8 mouse cellular contexts compared by ENCODE assay signal in genomic region chr2:26502299-26502862, GRCm38 (mm10). TPM values are rescaled to one million over a fixed set of nuclear protein-coding genes. Genes with fewer than 3 reads are reported as not detected.
DNase-seq lines count a peak whose midpoint lies in the region; TF ChIP-seq lines count a peak whose summit lies in the region.

No protein-coding gene starts in this region.

- peak overlapping the region; percentile 93 for H3K9ac ChIP-seq in heart, adult 2 months (ENCODE audit: low read depth, low read length)

- peaks cover 37% of the 10 kb centered on the region for H3K4me1 ChIP-seq in heart, adult 2 months (ENCODE audit: control insufficient read depth, insufficient read depth, low read length)
- peaks cover 30% of the 10 kb centered on the region for H3K4me1 ChIP-seq in kidney, adult 2 months (ENCODE audit: control insufficient read depth, insufficient read depth, low read length)
- H3K4me1 ChIP-seq in lung, adult 2 months (ENCODE audit: control insufficient read depth, insufficient read depth, low read length): peaks cover 52% of the 10 kb centered on the region
- H3K4me1 ChIP-seq in olfactory bulb, adult 2 months (ENCODE audit: control insufficient read depth, insufficient read depth, low read length): peaks cover 65% of the 10 kb centered on the region

- H3K36me3 ChIP-seq in heart, adult 2 months (ENCODE audit: control insufficient read depth, insufficient read depth, low read length): peaks cover 9% of the 10 kb centered on the region
- no peaks in the 10 kb centered on the region for H3K36me3 ChIP-seq in kidney, adult 2 months (ENCODE audit: control insufficient read depth, insufficient read depth, low read length)

- DNase-seq in kidney, adult 11 months: peak; percentile 54
- DNase-seq in kidney, adult 8-10 months: no peak
- peak; percentile 66 to 72 for DNase-seq in adrenal gland, postnatal 36 days
- peak; percentile 80 to 83 for DNase-seq in heart, adult 2 months
- DNase-seq in kidney, adult 2 months: peak; percentile 57
- no peak for DNase-seq in lung, adult 2 months
- DNase-seq in left cerebral cortex, adult 18-20 months (ENCODE audit: low spot score in 2 of 2): no peak

- no peak for TF ChIP-seq CTCF in heart, adult 2 months (IDR thresholded peaks at IDR 0.05)
- TF ChIP-seq CTCF in kidney, adult 2 months (conservative IDR thresholded peaks at IDR 0.05; ENCODE audit: insufficient read depth, insufficient read length, low read depth, low read length): no peak
- TF ChIP-seq CTCF in lung, adult 2 months (IDR thresholded peaks at IDR 0.05; ENCODE audit: insufficient read depth, low read length): no peak
- TF ChIP-seq CTCF in olfactory bulb, adult 2 months (IDR thresholded peaks at IDR 0.05; ENCODE audit: insufficient read depth, low read depth, low read length): no peak

- no peaks in the 10 kb centered on the region for H3K27me3 ChIP-seq in heart, adult 2 months (ENCODE audit: control insufficient read depth, insufficient read depth, low read length)
- no peaks in the 10 kb centered on the region for H3K27me3 ChIP-seq in kidney, adult 2 months (replicated peaks; ENCODE audit: control insufficient read depth, insufficient read depth, low read length)

- no peak for TF ChIP-seq EP300 in heart, adult 2 months (IDR thresholded peaks at IDR 0.05; ENCODE audit: insufficient read depth, low read depth, low read length)

- intact Hi-C loops in heart, adult 2 months (cut with DNase I): loop anchor here (2.0 to 5.0 kb wide), 4 partner anchors 16 to 58 kb away; partner anchors contain the start of gene Sec16a

- peak overlapping the region; percentile 82 for H3K4me3 ChIP-seq in heart, adult 2 months
- peak overlapping the region; percentile 76 for H3K4me3 ChIP-seq in kidney, adult 2 months (ENCODE audit: insufficient read depth, low read depth, low read length)
- peak overlapping the region; percentile 88 for H3K4me3 ChIP-seq in lung, adult 2 months (replicated peaks; ENCODE audit: extremely low read depth, low read depth, low read length)
- H3K4me3 ChIP-seq in olfactory bulb, adult 2 months (ENCODE audit: insufficient read depth, low read depth, low read length): peak overlapping the region; percentile 54

- H3K27ac ChIP-seq in heart, adult 2 months: peak overlapping the region; percentile 97
- H3K27ac ChIP-seq in kidney, adult 2 months (ENCODE audit: insufficient read depth, low read depth, low read length): peak overlapping the region; percentile 28
- peak overlapping the region; percentile 53 for H3K27ac ChIP-seq in olfactory bulb, adult 2 months (ENCODE audit: insufficient read depth, low read depth, low read length)

- peaks cover 2% of the 10 kb centered on the region for H3K79me2 ChIP-seq in heart, adult 2 months (replicated peaks; ENCODE audit: control insufficient read depth, insufficient read depth, low read length)

- under 1% methylated on average over 33 of the region's 33 CpGs for WGBS in heart, adult 2 months
- under 1% methylated on average over 33 of the region's 33 CpGs for WGBS in kidney, adult 2 months
- under 1% methylated on average over 33 of the region's 33 CpGs for WGBS in lung, adult 2 months
- under 1% methylated on average over 33 of the region's 33 CpGs for WGBS in olfactory bulb, adult 2 months

- no peak for TF ChIP-seq POLR2A in heart, adult 2 months (IDR thresholded peaks at IDR 0.05; ENCODE audit: insufficient read depth, low read depth, low read length)
- no peak for TF ChIP-seq POLR2A in kidney, adult 2 months (IDR thresholded peaks at IDR 0.05; ENCODE audit: low read depth, low read length)
- TF ChIP-seq POLR2A in lung, adult 2 months (IDR thresholded peaks at IDR 0.05; ENCODE audit: borderline replicate concordance, extremely low read depth, low read depth, low read length): 0 out of 2 replicates have a peak, but pooled peaks have one; percentile 14
- no peak for TF ChIP-seq POLR2A in olfactory bulb, adult 2 months (IDR thresholded peaks at IDR 0.05; ENCODE audit: insufficient read depth, low read depth, low read length)

RNA-seq across cellular contexts. Expression of gene Notch1, which starts 14.1 kb away (rescaled TPM):
- total RNA-seq in adrenal gland, postnatal 36 days (2021): 10 to 100 TPM; 17.5 to 25.5 TPM
- 10 to 100 TPM; 31.6 to 32.4 TPM for total RNA-seq in heart, adult 2 months (2021)
- polyA plus RNA-seq in heart, adult 2 months (2012; rRNA removed): 22.0 and 23.2 TPM in 2 replicates
- 16.1 and 17.7 TPM in 2 replicates for polyA plus RNA-seq in kidney, adult 2 months (2012; rRNA removed)
- polyA plus RNA-seq in lung, adult 2 months (2012; rRNA removed): 108 and 124 TPM in 2 replicates
- 48.1 TPM in 1 of 2 replicates, not detected in the other for polyA plus RNA-seq in olfactory bulb, adult 2 months (2012; ENCODE audit: insufficient read depth, insufficient read length, low replicate concordance, missing spikeins)
- 10 to 100 TPM; 17.8 to 19.1 TPM for total RNA-seq in left cerebral cortex, adult 18-20 months (2021)

RNA-seq across cellular contexts. Expression of gene Sec16a, which starts 57.4 kb away (rescaled TPM):
- total RNA-seq in adrenal gland, postnatal 36 days (2021): 10 to 100 TPM; 63.2 to 63.3 TPM
- 10 to 100 TPM; 36.3 to 40.4 TPM for total RNA-seq in heart, adult 2 months (2021)
- 37.5 and 50.1 TPM in 2 replicates for polyA plus RNA-seq in heart, adult 2 months (2012; rRNA removed)
- 71.1 and 87.5 TPM in 2 replicates for polyA plus RNA-seq in kidney, adult 2 months (2012; rRNA removed)
- polyA plus RNA-seq in lung, adult 2 months (2012; rRNA removed): 69.0 and 72.8 TPM in 2 replicates
- 122 TPM in 1 of 2 replicates, not detected in the other for polyA plus RNA-seq in olfactory bulb, adult 2 months (2012; ENCODE audit: insufficient read depth, insufficient read length, low replicate concordance, missing spikeins)
- 10 to 100 TPM; 42.7 to 46.0 TPM for total RNA-seq in left cerebral cortex, adult 18-20 months (2021)

Comparison
In these comparisons a context has a peak if more than half of its experiments do, and no peak if none do; other contexts are left out.
1. DNase-seq: peak in kidney, adult 11 months (single experiment), adrenal gland, postnatal 36 days (2 of 2), heart, adult 2 months (2 of 2) and kidney, adult 2 months (single experiment); none in kidney, adult 8-10 months (0 of 2), lung, adult 2 months (single experiment) and left cerebral cortex, adult 18-20 months (0 of 2).
2. H3K27ac ChIP-seq: peak in every context shown above with its lines; median percentile 97 in heart, adult 2 months; 53 in olfactory bulb, adult 2 months; 28 in kidney, adult 2 months.
3. Peak in every context shown above with its lines, with median percentiles within 50 percentile points of each other: H3K4me3 ChIP-seq.